Mouse (Mus musculus) WW6 (cell line): ENCODE measurements around the gene Hdlbp.
"Not testable (repeated sequence)": the region's sequence is repeated elsewhere in the genome, so short reads cannot be mapped to it uniquely, and the experiment has no call there.

Experiments used
- DNase-seq: peaks from one replicate; pipeline ENCODE4 v3.0.0-alpha.2; 2013; ENCODE audit warnings: low read depth, low spot score

The Hdlbp gene

GRCm38 (mm10) chr1:93478586-93479475 lies at the start of gene Hdlbp:
Gene Hdlbp (minus strand): TSS chr1:93478815.
- DNase-seq, result peak; percentile 96

DNA sequence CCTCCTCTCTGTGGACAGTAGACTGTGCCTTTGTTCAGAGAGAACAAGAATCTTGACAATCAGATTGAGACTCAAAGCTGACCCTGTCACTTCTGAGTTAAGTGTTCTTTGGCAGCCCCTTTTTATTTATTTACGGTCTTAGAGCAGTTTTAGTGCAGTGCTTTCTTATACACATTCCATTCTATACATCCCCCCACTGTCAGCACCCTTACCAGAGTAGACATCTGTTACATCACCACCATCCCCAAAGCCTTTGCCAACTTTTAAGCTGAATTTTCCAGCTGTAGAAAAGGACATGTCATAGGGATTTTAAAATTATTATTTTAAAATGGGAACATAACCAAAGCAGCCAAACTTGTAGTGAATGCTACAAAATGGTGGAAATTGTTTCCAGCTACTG lies 43.7 kb upstream of the Hdlbp start:
- no peak for DNase-seq

GRCm38 (mm10) chr1:93521491-93521890 lies 42.9 kb upstream of the Hdlbp start:
- DNase-seq, result no peak

DNA sequence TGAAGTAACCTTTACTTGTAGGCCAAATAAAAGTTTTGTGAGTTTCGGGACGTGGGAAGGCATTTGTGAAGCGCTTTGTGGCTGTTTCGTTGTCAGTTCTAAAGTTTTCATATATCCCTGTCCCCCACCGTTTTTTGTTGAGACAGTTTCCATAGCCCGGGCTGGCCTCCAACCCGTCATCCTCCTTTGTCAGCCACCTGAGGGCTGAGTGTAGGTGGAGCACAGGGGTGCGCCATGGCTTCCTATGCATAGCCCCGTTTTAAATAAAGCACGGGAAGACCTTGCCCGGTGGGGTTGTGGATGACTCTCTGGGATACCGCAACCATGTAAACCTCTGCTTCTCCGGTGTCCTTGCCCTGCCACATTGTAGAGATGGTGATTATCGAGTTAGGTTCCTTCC lies 34.6 kb upstream of the Hdlbp start:
- no peak for DNase-seq

DNA sequence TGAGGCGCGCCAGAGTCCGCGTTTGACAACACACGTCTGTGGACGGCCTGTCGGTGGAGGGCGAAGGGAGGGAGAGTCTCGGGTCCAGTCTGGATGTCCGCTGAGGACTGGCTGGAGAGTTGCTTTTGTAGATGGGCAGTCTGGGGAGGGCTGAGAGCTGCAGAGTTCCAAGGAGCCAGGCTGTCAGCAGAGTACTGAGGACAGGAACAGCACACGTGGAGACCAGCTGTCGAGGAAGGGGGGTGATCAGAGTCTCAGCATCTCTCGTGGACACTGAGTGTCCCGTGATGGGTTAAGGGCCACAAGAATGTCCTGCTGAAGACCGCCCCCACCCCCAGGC lies 33.7 kb upstream of the Hdlbp start:
- no peak for DNase-seq

GRCm38 (mm10) chr1:93511585-93512350 lies 33.2 kb upstream of the Hdlbp start, which contains the start of gene Farp2:
Gene Farp2 (plus strand): TSS chr1:93512079.
- peak; percentile 90 for DNase-seq

DNA sequence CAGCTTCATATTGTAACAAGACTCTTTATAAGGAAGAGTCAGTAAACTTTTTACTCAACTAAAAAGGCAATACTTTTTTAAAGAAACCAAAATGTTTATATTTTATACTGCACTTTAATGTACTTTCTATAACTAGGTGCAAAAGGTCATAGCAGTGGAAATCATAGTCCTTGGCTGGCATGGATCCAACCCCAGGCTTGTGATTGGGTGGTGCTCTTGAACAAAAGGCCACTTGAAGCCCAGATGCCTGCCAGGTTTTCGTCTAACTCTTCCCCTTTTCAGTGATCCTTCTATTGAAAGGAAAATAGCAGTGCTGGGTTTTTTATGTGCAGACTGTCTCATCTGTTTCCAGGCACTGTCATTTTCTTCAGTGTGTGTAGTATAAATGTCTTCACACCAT lies 30.0 kb upstream of the Hdlbp start:
- DNase-seq, result not testable (repeated sequence)

- DNase-seq, result no peak
Observed at GRCm38 (mm10) chr1:93506944-93507676, 28.5 kb upstream of the Hdlbp start.

DNA sequence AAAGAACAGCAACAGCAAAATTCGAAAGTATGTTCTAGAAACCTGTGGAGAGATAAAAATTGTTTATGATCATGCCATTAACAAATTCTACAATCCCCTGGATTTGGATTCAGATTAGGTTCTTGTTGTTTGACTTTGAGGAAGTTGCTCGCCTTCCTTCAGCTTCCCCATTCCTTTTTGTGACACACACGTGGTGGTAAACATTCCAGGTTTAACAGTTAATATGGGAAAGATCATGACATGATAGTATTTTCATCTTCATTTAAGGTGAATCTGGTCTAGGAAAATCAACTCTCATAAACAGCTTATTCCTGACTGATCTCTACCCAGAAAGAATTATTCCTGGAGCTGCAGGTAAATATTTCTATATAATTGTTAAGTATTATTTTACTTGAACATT lies 16.7 kb upstream of the Hdlbp start:
- DNase-seq, result no peak

DNA sequence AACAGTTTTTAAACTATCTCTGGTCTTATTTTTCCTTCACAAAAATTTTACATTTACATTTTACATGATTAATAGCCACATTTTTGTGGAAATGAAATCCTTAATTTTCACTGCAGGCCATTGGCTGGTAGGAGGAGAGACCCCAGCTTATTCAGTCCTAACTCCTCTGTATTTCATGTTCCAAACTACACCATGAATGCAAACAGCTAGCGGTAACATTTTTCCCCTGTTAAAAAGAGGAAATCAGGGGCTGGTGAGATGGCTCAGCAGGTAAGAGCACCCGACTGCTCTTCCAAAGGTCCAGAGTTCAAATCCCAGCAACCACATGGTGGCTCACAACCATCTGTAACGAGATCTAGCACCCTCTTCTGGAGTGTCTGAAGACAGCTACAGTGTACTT lies 7.7 kb upstream of the Hdlbp start:
- not testable (repeated sequence) for DNase-seq

GRCm38 (mm10) chr1:93479476-93480083 lies 965 bp upstream of the Hdlbp start:
- no peak for DNase-seq

GRCm38 (mm10) chr1:93477758-93478585 lies 643 bp downstream of the Hdlbp start:
- peak; percentile 83 for DNase-seq

DNA sequence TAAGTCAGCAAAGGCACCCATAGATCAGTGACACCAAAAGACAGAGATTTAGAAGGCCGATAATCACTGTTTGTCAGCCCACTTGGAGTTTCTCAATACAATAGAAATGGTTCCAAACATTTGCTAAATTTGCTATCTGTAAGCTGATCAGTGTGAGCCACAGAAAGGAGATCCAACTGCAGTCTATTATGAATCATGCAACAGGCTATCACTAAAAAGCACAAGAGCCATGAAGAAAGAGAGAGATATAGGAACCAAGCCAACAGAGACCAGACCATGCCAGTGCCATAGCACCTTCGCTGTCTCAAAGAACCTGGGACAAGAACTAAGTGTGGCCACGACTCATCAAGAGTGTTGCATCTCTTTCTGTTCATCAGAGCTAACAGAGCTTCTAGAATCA lies 2.9 kb downstream of the Hdlbp start:
- DNase-seq, result no peak

- DNase-seq, result no peak
Observed at GRCm38 (mm10) chr1:93468626-93469025, 10.0 kb downstream of the Hdlbp start.

DNA sequence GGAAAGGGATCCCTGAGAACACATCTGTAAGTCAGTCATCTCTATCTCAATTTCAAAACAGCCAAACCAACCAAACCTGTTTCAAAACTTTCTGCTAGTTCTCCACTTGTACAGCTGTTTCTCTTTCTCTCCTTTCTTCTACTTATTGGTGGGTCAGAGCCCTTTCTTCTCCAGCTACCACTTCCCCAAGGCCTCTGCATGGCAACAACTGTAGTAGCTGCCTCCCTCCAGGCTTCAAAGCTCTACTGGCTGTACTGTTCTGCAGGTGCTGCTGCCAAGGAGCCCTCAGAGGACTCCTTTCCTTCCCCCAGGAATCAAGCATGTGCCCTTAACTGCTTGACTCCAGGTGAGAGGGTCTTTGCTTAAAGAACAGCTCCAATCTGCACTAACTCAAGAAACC lies 12.9 kb downstream of the Hdlbp start:
- no peak for DNase-seq

- no peak for DNase-seq
Observed at GRCm38 (mm10) chr1:93465066-93465465, 13.5 kb downstream of the Hdlbp start.

GRCm38 (mm10) chr1:93459101-93459500 lies 19.5 kb downstream of the Hdlbp start:
- DNase-seq, result no peak

GRCm38 (mm10) chr1:93458357-93458756 lies 20.3 kb downstream of the Hdlbp start:
- no peak for DNase-seq

DNA sequence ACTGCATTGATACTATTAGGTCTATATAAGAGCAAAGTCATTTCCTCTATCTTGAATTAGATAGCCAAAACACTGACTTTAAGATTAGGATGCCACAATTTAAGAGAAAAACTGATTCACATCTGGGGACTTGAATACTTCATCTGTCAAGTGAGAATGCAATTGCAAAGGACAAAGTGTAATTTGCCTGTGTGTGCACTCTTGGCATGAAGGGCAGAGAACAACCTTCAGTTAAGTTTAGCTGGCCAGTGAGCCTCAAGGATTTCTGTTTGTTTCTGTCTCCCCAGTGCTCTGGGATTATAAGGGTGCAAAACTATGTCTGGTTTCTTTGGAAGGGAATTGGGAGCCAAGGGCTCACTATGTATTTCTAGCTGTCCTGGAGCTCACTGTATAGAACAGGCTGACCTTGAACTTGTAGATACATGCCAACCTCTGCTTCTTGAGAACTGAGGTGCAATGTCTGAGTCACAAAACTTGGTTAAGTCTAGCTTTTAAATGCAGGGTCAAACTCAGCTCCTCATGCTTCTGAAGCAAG lies 24.8 kb downstream of the Hdlbp start:
- DNase-seq, result no peak

DNA sequence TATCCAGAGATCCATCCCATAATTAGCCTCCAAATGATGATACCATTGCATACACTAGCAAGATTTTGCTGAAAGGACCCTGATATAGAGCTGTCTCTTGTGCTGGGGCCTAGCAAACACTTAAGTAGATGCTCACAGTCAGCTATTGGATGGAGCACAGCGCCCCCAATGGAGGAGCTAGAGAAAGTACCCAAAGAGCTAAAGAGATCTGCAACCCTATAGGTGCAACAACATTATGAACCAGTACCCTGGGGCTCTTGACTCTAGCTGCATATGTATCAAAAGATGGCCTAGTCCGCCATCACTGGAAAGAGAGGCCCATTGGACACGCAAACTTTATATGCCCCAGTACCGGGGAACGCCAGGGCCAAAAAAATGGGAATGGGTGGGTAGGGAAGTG lies 28.5 kb downstream of the Hdlbp start:
- not testable (repeated sequence) for DNase-seq

GRCm38 (mm10) chr1:93445822-93446162 lies 32.8 kb downstream of the Hdlbp start:
- DNase-seq, result no peak
